Mouse (Mus musculus) kidney, adult 2 months (tissue): ENCODE data around the gene Atg10.

Source experiments
- CTCF ChIP-seq: fragments of 200-500 bp; conservative IDR thresholded peaks from 2 replicates; pipeline ENCODE4 v1.5.1; 2011; ENCODE audit warnings: low read depth, mild to moderate bottlenecking, control low read depth, low read length, moderate library complexity, mixed read lengths; ENCODE audit not compliant: insufficient read depth, insufficient read length
- POLR2A ChIP-seq: fragments of 200-500 bp; IDR thresholded peaks from one replicate; pipeline ENCODE4 v1.6.1; 2011; ENCODE audit warnings: low read depth, low read length, control low read depth

DNA sequence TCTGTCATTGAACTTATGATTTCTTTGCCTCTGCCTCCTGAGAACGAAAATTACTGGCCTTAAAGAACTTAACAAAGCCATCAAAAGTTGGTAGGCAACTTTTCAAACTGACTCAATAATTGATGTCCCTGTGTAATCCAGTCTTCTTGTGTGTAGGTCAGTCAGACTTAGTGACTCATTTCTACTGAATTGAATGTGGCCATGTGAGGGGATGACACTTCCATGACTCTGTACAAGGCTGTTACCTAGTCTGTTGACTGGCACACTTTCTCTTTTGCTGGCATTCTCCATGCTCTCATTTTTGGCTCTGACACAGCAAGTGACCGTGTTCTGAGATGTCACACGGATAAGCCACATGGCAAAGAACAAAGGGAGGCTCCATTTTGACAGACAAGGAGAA, 246.7 kb downstream of the Atg10 start:
- no peak for TF ChIP-seq POLR2A
- no peak for TF ChIP-seq CTCF
